Mouse (Mus musculus): ENCODE measurements around the gene Hist1h4f.

The Hist1h4f gene

GRCm38 (mm10) chr13:23536076-23536822 is 15.2 kb downstream of the Hist1h4f start:
- in situ Hi-C loops (cut with MboI, MseI) = loop anchor here (10.0 kb wide), 2 partner anchors 49 to 1501 kb away; partner anchors contain the start of genes Hist1h2ah, Hist1h2bk and Hist1h4d

GRCm38 (mm10) chr13:23535137-23536075 is 16.0 kb downstream of the Hist1h4f start, which contains the start of gene Hist1h3g:
Gene Hist1h3g, plus strand, starts transcription at chr13:23535422.
- in situ Hi-C loops (cut with MboI, MseI) = loop anchor here (10.0 kb wide), 2 partner anchors 49 to 1501 kb away; partner anchors contain the start of genes Hist1h2ah, Hist1h2bk and Hist1h4d

- in situ Hi-C loops (cut with MboI, MseI) = loop anchor here (5.0 to 10.0 kb wide), 3 partner anchors 50 to 1822 kb away; partner anchors contain the start of genes Hist1h2ah, Hist1h2bk and Hist1h4d
Observed at GRCm38 (mm10) chr13:23534368-23535131, 16.9 kb downstream of the Hist1h4f start.

- in situ Hi-C loops (cut with MboI, MseI) = loop anchor here (5.0 to 10.0 kb wide), 3 partner anchors 51 to 1821 kb away; partner anchors contain the start of genes Hist1h2ah, Hist1h2bk and Hist1h4d
Observed at GRCm38 (mm10) chr13:23533560-23534367, 17.7 kb downstream of the Hist1h4f start, which contains the start of gene Hist1h2af. Gene Hist1h2af, plus strand, starts transcription at chr13:23533906.

GRCm38 (mm10) chr13:23532262-23533075 is 19.0 kb downstream of the Hist1h4f start:
- in situ Hi-C loops (cut with MboI, MseI) = loop anchor here (5.0 to 10.0 kb wide), 3 partner anchors 52 to 1820 kb away; partner anchors contain the start of genes Hist1h2ah, Hist1h2bk and Hist1h4d

- in situ Hi-C loops (cut with MboI, MseI) = loop anchor here (5.0 to 10.0 kb wide), 3 partner anchors 54 to 1819 kb away; partner anchors contain the start of genes Hist1h2ah, Hist1h2bk and Hist1h4d
Observed at GRCm38 (mm10) chr13:23530901-23531875, 20.3 kb downstream of the Hist1h4f start, which contains the start of gene Hist1h4h. Gene Hist1h4h, plus strand, starts transcription at chr13:23531050.

- in situ Hi-C loops (cut with MboI, MseI) = loop anchor here (5.0 to 10.0 kb wide), 3 partner anchors 54 to 1818 kb away; partner anchors contain the start of genes Hist1h2ah, Hist1h2bk and Hist1h4d
Observed at GRCm38 (mm10) chr13:23530181-23530900, 21.1 kb downstream of the Hist1h4f start.

GRCm38 (mm10) chr13:23529480-23530165 is 21.8 kb downstream of the Hist1h4f start:
- in situ Hi-C loops (cut with MboI, MseI) = loop anchor here (5.0 to 10.0 kb wide), 3 partner anchors 55 to 1817 kb away; partner anchors contain the start of genes Hist1h2ah, Hist1h2bk and Hist1h4d

GRCm38 (mm10) chr13:23529005-23529404 is 22.4 kb downstream of the Hist1h4f start:
- in situ Hi-C loops (cut with MboI, MseI) = no loop called here

GRCm38 (mm10) chr13:23526312-23526711 is 25.1 kb downstream of the Hist1h4f start:
- in situ Hi-C loops (cut with MboI, MseI) = no loop called here

GRCm38 (mm10) chr13:23525901-23526300 is 25.5 kb downstream of the Hist1h4f start:
- in situ Hi-C loops (cut with MboI, MseI) = no loop called here

GRCm38 (mm10) chr13:23524654-23525053 is 26.8 kb downstream of the Hist1h4f start:
- in situ Hi-C loops (cut with MboI, MseI) = loop anchor here (5.0 kb wide), 2 partner anchors 92 to 1472 kb away; no protein-coding TSS in a partner anchor

- in situ Hi-C loops (cut with MboI, MseI) = loop anchor here (5.0 kb wide), 2 partner anchors 92 to 1472 kb away; no protein-coding TSS in a partner anchor
Observed at GRCm38 (mm10) chr13:23523976-23524375, 27.5 kb downstream of the Hist1h4f start.

GRCm38 (mm10) chr13:23521703-23522102 is 29.7 kb downstream of the Hist1h4f start:
- in situ Hi-C loops (cut with MboI, MseI) = loop anchor here (5.0 kb wide), 2 partner anchors 89 to 1469 kb away; no protein-coding TSS in a partner anchor

GRCm38 (mm10) chr13:23519416-23519815 is 32.0 kb downstream of the Hist1h4f start:
- in situ Hi-C loops (cut with MboI, MseI) = loop anchor here (5.0 kb wide), 1 partner anchor 1592 kb away; no protein-coding TSS in a partner anchor

GRCm38 (mm10) chr13:23518885-23519284 is 32.6 kb downstream of the Hist1h4f start:
- in situ Hi-C loops (cut with MboI, MseI) = loop anchor here (5.0 kb wide), 1 partner anchor 1592 kb away; no protein-coding TSS in a partner anchor

Data from regulatory T cell (primary cell).